Mouse (Mus musculus): Measurements from ENCODE around the gene Nfe2l3. TPM values are rescaled to one million over a fixed set of nuclear protein-coding genes. Genes with fewer than 3 reads are reported as not detected.
"Not testable (repeated sequence)": the region's sequence is repeated elsewhere in the genome, so short reads cannot be mapped to it uniquely, and the experiment has no call there.

Gene Nfe2l3
- total RNA-seq (2021), result under 1 TPM; 0.20 to 0.26 TPM
- long read RNA-seq, experiment 1, partial matches to known transcripts, result 0 of 1 reads
- long read RNA-seq, experiment 1, other reads (novel, unspliced or antisense), result 1 of 1 reads
- long read RNA-seq, experiment 2, result 0 reads

- DNase-seq, result peak; percentile 65 to 71
Observed at GRCm38 (mm10) chr6:51432535-51433397, at the start of gene Nfe2l3. Nfe2l3 (plus strand) TSS chr6:51432670.

GRCm38 (mm10) chr6:51383769-51384755 is 48.4 kb upstream of the Nfe2l3 start:
- peak; percentile 83 to 89 for DNase-seq

- no peak for DNase-seq
Observed at GRCm38 (mm10) chr6:51390505-51390904, 42.0 kb upstream of the Nfe2l3 start.

- DNase-seq, result no peak
Observed at GRCm38 (mm10) chr6:51391816-51392490, 40.5 kb upstream of the Nfe2l3 start.

- DNase-seq, result no peak
Observed at GRCm38 (mm10) chr6:51393341-51394128, 38.9 kb upstream of the Nfe2l3 start.

DNA sequence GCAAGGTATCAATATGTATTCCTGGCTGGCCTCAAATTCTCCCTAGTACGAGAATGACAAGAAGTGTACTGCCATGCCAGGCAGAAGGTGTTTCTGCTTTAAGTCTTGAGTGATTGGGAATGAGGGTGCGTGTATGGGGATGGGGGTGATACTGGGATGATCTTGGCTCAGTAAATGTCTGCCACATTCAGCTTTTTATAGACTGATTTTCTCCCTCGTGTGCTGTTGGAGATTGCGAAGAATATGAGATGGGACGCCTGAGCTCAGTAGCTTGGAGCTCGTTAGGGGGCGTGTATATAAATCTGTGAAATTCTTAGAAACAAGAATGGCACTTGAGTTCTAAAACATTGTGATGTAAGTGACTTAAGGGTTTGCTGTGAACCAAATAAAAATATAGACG is 38.1 kb upstream of the Nfe2l3 start:
- not testable (repeated sequence) for DNase-seq

DNA sequence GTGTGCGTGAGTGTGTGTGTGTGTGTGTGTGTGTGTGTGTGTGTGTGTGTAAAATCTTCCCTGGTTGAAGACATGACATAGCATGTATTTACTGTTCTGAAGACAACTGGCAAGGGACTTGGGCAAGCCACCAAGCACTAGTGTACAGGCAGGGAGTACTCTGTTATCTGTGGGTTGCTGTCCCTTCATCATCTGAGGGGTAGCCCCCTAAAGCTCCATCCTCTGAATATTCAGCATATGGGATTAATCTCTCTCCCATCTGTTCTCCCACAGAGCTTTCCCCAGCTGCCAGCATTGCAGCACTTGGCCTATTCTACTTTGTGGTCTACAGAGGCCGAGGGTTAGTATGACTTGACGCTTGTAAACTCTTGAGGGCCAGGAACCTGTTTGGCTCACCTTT is 37.5 kb upstream of the Nfe2l3 start:
- DNase-seq, result not testable (repeated sequence)

DNA sequence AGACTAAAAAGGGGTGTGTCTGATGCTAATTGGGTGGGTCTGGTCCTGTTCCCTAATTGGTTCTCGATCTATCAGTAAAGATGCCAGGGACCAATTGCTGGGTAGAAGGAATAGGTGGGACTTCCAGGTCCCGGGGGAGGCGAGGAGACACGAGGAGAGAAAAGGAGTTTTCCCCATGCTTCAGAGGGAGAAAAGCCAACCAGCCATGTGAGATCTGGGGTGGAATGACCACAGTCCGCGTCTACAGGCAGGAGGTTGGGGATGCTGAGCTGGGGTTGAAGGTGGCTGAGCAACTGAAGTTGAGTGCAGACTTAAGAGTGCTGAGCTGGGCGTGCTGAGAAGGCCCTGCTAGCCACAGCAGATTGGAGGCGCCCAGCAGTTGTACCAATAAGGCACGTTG is 37.0 kb upstream of the Nfe2l3 start:
- no peak for DNase-seq

- peak in 1 of 2 experiments; percentile 31 for DNase-seq
Observed at GRCm38 (mm10) chr6:51399113-51399518, 33.4 kb upstream of the Nfe2l3 start.

GRCm38 (mm10) chr6:51401294-51401693 is 31.2 kb upstream of the Nfe2l3 start:
- DNase-seq, result no peak

DNA sequence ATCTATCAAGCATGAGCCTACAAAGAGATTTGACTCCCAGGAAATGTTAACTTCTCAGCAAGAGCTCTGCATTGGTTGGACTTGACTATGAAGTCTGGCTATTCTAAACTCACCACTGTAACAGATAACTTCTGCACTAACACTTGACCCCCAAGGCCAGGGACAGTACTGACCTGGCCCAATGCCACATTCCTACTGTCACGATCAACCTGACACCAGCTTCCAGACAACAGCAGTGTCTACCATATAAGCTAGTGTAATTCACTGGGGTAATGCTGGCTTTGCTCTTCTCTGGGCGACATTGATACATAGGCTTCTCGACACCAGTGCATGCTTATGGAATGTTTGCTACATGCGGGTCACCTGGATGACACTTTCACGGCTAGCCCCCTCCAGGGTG is 28.9 kb upstream of the Nfe2l3 start:
- DNase-seq, result no peak

GRCm38 (mm10) chr6:51404502-51404901 is 28.0 kb upstream of the Nfe2l3 start:
- no peak for DNase-seq

GRCm38 (mm10) chr6:51416433-51416832 is 16.0 kb upstream of the Nfe2l3 start:
- DNase-seq, result peak in 1 of 2 experiments; percentile 9

DNA sequence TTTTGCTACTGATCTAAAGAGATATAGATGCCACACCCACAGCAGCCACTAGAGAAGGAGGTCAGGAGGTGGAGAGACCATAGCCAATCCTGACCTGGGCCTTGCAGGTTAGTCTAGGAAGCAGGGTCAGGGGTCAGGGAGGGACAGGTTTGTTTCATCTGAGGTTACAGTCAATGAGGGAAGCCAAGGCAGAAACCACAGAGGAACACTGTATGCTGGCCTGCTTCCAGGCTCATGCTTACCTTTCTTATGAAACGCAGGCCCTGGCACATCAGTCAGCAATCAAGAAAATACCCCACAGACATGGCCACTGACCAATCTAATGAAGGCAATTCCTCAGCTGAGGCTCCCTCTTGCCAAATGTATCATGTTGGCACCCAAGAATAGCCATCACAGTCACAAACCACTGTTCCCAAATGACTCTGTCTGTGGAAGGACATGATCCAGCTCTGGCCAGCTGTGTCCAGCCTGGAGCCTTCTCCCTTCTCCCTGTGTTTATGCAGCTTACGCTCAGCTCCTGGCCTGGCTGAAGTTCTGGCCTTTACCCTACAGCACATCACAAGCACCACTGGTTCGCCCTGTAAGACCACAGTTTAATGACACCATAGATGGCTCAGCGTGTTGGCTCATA is 15.0 kb upstream of the Nfe2l3 start:
- DNase-seq, result no peak

GRCm38 (mm10) chr6:51423466-51424122 is 8.9 kb upstream of the Nfe2l3 start:
- no peak for DNase-seq

- DNase-seq, result no peak
Observed at GRCm38 (mm10) chr6:51424537-51424936, 7.9 kb upstream of the Nfe2l3 start.

DNA sequence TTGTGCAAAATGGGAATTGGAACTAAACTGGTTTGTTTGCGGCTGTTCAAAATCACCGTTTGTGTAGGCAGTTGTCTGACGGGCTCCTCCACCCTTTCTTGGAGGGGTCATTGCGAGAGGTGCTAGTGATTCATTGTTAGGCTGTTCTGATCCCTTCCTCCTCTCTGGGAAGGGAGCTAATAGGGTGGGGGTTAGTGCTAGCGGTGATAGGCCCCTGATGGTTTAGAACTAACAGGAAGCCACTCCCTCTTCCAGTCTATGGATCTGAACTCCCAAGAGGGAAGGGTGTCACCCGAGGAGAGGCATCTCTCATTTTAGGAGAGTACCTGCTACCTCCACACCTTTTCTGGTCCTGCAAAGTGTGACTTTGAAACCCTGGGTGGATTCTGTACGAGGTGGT is 1.8 kb downstream of the Nfe2l3 start:
- DNase-seq, result no peak

GRCm38 (mm10) chr6:51437665-51438064 is 5.2 kb downstream of the Nfe2l3 start:
- DNase-seq, result peak; percentile 28 to 52

GRCm38 (mm10) chr6:51438826-51439330 is 6.4 kb downstream of the Nfe2l3 start:
- no peak for DNase-seq

Measured in adrenal gland, postnatal 36 days (tissue).